ENCODE assay signal across 8 mouse cellular contexts in genomic region chr11:108857678-108858338, GRCm38 (mm10).
A peak's percentile ranks its signal among the peaks of the same experiment; 100 is the strongest.
DNase-seq lines count a peak whose midpoint lies in the region; ATAC-seq and TF ChIP-seq lines count a peak whose summit lies in the region.

No protein-coding gene starts in this region.

- WGBS in liver, embryonic 11.5 days: 43% methylated on average over 7 of the region's 7 CpGs

- peak; percentile 57 for ATAC-seq in liver, embryonic 11.5 days (replicated peaks; ENCODE audit: low FRiP score)

- peak; percentile 46 to 73 for DNase-seq in adrenal gland, adult (ENCODE audit: inconsistent age in 2 of 2, low spot score in 1 of 2)
- DNase-seq in adrenal gland, postnatal 4 days (ENCODE audit: low spot score in 2 of 2): no peak
- DNase-seq in brain, embryonic 14.5 days (ENCODE audit: low read depth): peak; percentile 70
- DNase-seq in frontal cortex, postnatal 36 days (ENCODE audit: low spot score in 2 of 2): peak; percentile 42 to 67
- DNase-seq in liver, embryonic 11.5 days (ENCODE audit: low spot score): no peak
- peak; percentile 80 to 89 for DNase-seq in right cerebral cortex, postnatal 10 days (ENCODE audit: low spot score in 2 of 2)
- no peak for DNase-seq in T-cell, adult 2 months (ENCODE audit: low spot score)
- DNase-seq in heart, postnatal 14 days: no peak

- no peaks in the 10 kb centered on the region for H3K27me3 ChIP-seq in liver, embryonic 11.5 days (replicated peaks; ENCODE audit: control insufficient read depth, insufficient read depth, low read length)

- H3K27ac ChIP-seq in liver, embryonic 11.5 days (ENCODE audit: low read depth, low read length): no peak overlapping the region

- no peak overlapping the region for H3K9ac ChIP-seq in liver, embryonic 11.5 days (ENCODE audit: low read depth, low read length)

- intact Hi-C loops in heart, postnatal 14 days (cut with DNase I): no loop called here

- H3K4me3 ChIP-seq in liver, embryonic 11.5 days (ENCODE audit: low read depth, low read length): no peak overlapping the region

- no peaks in the 10 kb centered on the region for H3K9me3 ChIP-seq in liver, embryonic 11.5 days (ENCODE audit: control insufficient read depth, low read length)

- TF ChIP-seq CTCF in brain, embryonic 14.5 days (IDR thresholded peaks at IDR 0.05; ENCODE audit: borderline replicate concordance, extremely low read depth, insufficient read depth, insufficient read length): no peak

- TF ChIP-seq POLR2A in brain, embryonic 14.5 days (IDR thresholded peaks at IDR 0.05; ENCODE audit: borderline replicate concordance, extremely low read depth, insufficient read depth, insufficient read length, poor library complexity, severe bottlenecking): no peak

- no peaks in the 10 kb centered on the region for H3K36me3 ChIP-seq in liver, embryonic 11.5 days (ENCODE audit: control insufficient read depth, insufficient read depth, low read length)

- H3K4me1 ChIP-seq in liver, embryonic 11.5 days (replicated peaks; ENCODE audit: control insufficient read depth, insufficient read depth, low read length): no peaks in the 10 kb centered on the region

- H3K4me2 ChIP-seq in liver, embryonic 11.5 days: no peak overlapping the region

Comparison
In these comparisons a context has a peak if more than half of its experiments do, and no peak if none do; other contexts are left out.
1. DNase-seq: peak in adrenal gland, adult (2 of 2), brain, embryonic 14.5 days (single experiment), frontal cortex, postnatal 36 days (2 of 2) and right cerebral cortex, postnatal 10 days (2 of 2); none in adrenal gland, postnatal 4 days (0 of 2), liver, embryonic 11.5 days (single experiment), T-cell, adult 2 months (single experiment) and heart, postnatal 14 days (0 of 2).